Mouse (Mus musculus) cerebellum, adult 8-10 months (tissue): ENCODE results near the gene Eva1c.
A peak's percentile ranks its signal among the peaks of the same experiment; 100 is the strongest.

Experiments used
- DNase-seq: peaks from one replicate; pipeline ENCODE4 v3.0.0; 2022

Eva1c gene

DNA sequence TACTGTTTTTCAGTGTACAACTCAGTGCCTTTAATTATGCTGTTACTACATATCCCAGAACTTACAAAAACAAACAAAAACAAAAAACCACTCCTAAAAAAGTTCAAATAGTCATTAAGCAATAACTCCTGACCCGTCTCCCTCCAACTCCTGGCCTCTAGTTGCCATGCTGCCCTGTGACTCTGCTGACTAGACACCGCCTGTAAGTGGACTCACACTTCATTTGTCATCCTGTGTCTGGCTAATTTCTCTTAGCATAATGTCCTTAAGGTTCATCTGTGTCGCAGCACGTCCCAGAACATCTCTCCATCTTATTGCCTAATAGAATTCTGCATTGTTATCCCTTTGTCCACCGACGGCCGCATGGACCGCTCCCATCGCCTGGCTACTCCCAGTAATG is 979 bp downstream of the Eva1c start:
- no peak for DNase-seq

DNA sequence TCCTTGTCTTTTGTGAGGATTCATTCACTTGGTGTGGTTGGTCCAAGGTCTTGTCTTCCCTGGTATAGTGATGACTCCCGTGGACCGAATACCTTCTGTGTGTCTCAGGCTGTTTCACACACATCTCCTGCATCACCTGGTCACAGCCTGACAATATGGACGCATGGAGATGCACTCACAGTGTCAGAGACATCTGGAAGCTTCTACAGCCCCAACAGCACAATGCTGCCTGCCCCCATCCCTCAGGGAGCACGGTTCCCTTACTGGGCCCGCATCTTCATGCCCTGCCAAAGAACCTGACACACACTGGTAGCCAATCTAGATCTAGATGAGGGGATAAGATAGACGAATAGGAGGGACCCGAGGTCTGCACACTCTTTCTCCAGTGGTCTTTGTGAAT is 2.6 kb downstream of the Eva1c start:
- no peak for DNase-seq

DNA sequence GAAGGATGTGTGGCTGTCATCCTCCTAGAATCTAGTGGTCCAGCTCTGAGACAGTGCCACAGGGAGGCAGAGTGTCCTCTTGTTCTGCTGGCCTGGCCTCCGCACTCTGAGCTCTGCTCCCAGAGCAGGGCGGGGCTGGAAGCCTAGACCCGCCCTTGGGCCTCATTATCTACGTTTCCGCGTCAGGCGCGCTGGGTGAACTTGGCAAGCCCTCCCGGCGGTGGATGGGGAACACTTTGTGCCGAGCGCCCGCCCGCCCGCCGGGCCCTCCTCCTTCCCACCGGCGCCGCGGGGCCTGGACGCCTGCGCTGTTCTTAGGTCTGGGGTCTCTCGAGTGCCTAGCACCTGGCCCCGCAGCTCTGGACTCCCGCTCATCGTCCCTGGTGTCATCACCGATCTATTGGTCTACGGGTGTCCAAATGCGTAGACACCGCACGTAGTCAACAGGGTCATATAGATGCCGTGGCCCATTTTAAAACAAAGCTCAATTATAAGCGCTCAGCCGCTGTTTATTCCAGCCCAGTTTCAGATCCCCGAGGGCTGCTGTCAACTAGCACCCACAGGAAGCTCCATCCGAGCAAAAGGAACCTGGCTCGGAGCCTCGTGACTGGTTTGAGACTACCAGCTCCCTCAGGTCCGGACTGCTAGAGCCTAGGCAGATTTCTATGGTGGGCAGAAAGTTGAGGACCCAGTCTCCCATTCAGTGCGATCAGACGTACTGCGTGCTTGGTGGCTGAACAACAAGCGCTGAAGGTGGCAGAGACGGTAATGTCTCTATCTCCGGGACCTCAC is 3.6 kb downstream of the Eva1c start:
- DNase-seq: peak; percentile 88

DNA sequence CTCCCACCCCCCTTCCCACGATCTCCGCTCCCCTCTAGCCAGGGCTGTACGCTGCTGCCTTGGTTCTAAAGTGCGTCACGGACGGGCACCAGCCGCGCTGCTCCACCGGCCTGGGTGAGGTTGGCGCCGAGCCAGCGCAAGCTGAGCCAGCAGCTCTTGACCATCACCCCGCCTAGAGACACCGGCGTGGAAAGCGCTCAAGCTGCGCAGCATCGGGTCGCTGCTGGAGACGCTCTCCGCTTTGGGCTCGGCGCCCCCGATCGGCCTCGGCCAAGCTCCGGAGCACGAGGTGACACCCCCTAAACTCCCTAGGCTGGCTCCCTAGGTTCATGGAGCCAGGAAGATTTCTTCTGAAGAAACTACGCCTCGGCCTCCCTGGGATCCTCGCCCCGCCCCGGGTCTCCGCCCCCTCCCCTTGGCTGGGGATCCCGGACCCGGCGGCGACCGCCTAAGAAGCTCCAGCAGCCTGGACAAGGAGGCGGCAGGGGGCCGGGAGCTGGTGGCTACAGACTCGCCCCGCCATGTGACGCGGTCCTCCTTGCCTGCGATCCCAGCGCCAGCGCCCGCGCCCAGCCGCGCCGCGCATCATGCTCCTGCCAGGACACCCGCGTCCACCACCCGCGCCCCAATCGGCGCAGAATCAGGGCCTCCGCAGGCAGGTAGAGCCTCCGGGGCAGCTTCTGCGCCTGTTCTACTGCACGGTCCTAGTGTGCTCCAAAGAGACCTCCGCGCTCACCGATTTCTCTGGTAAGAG is 4.3 kb downstream of the Eva1c start:
- DNase-seq: peak; percentile 82

DNA sequence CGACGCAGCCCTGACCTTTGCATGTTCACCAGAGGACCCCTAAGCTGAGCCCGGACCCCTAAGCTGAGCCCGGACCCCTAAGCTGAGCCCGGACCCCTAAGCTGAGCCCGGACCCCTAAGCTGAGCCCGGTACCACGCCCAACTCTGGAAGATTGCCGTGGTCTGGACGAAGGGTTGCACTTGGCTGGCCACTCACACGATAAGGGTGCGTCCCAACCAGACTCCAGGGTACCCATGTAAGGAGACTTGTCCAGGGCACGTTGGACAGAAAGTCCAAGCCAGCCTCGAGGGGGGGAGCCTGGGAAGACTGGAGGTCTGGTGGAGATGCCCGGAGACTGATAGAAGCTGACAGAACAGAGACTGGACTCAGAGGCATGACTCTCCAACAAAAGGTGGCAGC is 5.2 kb downstream of the Eva1c start:
- peak; percentile 23 for DNase-seq

DNA sequence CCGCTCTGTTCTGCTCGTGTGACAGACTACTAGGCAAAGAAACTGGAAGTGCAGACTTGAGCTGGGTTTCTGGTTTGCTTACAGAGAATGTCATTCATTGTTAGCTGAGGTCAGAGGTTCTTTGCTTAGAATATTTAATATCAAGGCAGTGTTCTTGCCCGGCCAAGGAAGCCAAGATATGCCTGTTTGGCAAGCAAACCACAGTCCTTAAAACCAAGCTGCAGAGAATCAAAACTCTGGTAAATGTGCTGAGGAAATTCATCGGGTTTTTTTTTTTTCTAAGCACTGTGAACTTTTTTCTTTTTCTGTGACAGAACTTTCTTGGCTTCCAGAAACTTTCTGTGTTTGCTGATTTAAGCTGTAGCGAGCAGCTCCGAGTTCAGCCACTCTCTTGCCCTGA is 6.0 kb downstream of the Eva1c start:
- no peak for DNase-seq

DNA sequence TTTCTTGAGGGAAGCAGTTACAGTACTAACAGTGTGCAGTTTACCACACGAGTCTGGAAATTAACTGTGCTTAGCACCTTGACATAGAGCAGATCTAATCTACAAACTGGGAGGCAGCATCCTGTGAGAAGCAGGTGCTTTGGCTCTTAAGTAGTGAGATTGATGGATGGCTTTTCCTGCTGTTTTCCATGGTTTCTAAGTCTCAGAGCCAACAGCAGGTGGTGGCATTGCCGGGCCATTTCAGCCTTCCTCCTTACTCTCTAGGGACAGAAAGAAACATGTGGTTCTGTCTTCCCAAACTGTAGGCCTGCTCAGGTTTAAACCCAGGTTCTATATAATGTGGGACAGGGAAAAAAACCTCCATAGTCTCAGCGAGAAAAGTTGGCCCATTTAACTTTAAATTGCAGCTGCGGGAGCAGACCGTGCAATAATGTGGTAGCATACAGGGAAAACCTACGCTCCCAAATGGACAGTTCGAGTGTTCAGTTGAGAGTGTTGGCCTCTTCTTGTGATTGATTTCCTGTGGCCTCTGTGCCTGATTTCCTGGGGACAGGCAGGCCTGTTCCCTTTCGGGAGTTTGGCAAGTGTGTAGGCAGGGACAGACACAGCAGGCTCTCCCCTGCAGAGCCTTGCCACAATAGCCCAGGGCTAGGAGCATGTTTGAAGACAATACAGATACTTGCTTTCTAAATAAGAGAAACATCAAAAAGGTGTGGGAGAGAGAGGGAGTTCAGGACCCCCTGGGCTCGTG is 6.7 kb downstream of the Eva1c start:
- no peak for DNase-seq

DNA sequence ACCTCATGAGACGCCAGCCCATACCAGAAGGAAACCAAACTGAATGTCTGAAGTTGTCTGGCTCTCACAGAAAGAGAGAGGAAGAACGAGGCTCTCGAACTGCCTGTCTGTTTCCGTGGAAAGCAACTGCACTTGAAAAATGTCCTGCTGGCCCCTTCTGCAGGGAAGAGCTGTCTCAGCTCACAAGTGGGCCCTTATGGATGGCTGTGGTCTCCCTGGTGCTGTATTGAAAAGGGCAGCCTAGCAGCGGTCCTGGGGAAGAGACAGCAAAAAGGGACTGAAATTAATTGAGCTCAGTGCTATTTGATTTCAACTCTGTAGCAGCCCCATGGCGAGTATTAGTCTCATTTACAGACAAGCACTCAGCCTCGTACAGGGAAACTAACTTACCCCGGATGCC is 10.9 kb downstream of the Eva1c start:
- no peak for DNase-seq

DNA sequence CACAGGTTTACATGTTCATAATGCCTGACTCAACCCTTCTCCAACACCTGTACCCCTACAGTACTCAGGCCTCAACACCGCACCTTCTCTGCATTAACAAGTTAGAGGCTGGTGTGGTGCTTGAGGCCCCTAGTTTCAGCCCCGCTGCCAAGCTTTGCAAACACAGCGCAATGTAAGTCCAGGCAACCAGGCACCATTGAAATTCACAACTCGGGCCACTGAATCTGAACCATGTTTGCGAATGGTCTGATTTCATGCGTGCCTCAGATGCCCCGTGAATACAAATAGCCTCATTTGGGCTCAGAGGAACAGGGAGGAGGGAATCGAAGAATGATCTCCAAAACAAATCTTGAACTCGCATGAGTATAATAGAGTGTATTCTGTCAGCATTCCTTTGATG is 15.6 kb downstream of the Eva1c start:
- no peak for DNase-seq

DNA sequence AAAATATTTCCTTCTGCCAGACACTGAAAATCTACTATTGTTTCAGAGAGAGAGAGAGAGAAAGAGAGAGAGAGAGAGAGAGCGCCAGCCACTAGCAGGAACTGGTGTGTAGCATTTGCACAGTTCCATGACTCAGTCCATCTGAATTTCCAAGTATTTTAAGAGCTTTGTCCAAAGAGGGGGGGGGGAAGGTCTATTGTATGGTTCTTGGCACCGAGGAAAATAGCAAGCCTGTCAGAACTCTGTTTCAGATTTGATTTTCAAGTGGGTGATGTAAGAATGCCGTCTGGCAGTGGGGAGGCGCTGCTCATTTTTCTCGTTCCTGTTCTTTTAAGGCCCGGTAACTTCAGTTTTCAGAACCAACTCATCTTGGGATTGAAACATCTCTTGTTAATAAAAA is 18.5 kb downstream of the Eva1c start:
- no peak for DNase-seq

DNA sequence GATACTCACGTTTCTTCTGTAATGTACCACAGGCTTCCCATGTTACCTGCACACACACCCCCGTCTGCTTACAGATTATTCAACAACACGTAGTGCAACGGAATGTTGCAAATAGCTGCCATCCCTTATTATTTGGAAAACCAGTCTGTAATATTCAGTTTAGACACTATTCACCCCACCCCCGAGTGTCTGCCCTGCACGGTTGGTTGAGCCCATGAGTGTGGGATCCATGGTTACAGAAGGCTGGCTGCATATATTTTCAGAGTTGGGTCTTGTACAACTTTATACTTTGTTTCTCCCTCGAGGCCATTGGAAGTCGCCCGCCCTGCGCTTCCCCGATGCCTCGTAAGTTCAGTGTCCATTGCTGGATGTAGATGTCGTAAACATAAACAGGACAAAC is 19.1 kb downstream of the Eva1c start:
- no peak for DNase-seq

DNA sequence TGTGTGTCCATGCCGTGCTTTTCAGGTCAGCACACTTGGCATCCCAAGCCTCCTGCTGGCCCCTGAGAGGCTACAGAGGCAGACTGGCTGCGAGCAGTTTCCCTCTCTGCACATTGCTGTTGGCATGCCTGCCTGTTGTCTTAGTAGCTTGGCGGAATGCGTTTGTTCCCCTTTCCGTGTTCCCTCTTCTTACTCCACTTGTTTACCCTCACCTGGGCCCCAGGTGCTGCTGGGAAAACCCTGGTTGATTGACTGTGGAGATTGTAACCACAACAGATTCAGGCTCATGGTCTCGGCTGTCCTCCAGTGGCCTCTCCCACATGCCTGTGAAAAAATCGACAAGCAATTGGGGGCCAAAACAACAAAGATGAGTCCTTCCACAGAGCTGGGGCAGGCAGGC is 22.2 kb downstream of the Eva1c start:
- no peak for DNase-seq

DNA sequence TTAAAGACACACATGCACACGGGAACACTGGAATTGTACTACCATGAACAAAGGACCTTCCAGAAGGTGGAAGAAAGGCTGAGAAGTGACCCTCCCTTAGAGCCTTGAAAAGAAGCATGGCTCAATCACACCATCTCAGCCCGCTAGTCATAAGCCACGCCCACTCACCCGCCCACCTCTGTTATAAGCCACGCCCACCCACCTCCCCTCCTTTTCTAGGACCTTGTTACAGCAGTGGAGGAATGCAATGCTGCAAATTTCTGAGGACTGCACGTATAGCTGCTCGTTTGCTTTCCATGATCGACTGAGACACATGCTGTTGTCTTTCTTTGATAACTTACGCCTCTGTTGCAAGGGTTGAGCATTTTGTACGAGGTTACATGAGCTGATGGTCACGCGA is 22.7 kb downstream of the Eva1c start:
- DNase-seq: no peak

DNA sequence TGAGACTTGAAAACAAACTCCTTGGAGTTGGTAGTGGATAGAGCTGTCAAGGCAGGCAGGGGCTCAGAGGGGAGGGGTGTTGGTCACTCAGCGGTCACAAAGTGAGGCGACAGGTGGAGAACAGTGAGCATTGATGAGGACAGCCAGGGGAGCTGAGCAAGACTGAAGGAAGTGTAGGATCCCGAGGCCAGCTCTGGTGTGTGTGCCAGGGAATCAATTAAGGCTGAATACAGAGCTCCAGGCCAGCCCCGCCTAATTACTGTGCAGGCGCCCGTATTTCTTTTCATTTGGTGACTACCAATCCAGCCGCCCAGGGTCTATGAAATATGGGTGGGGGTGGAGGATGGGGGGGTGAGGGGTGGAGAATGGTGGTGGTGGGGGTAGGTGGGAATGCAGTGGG is 24.4 kb downstream of the Eva1c start:
- DNase-seq: no peak

DNA sequence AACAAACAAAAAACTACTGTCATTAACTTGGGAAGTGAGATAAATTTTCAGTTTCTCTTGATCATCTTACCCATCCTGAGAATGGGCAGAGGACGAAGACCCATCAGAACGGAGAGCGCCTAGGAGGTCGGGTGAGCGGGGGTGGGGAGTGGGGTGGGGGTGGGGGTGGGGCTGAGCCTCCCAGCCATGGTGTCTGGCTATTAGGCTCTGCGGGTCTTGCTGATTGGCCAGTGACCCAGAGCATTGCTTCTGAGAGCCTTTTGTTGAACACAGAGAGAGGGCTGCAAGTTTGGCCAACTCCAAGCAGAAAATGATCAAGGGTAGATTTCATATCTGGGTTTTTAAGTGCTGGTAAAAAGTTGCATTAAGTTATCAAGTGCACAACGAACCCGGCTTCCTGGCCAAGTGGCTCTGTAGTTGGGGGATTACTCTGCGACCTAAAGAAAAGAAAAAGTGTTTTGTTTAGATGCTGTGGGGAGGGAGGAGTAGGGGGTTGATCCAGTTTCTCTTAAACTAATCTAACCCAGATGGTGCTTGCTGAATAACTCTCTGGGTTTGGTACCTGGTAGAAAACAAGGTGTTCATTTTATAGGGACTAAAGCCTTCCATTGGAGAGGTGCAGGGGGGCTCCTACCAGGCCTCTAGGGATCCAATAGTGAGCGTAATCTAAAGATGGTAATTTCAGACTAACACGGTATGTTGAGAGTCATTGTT is 25.3 kb downstream of the Eva1c start:
- no peak for DNase-seq

DNA sequence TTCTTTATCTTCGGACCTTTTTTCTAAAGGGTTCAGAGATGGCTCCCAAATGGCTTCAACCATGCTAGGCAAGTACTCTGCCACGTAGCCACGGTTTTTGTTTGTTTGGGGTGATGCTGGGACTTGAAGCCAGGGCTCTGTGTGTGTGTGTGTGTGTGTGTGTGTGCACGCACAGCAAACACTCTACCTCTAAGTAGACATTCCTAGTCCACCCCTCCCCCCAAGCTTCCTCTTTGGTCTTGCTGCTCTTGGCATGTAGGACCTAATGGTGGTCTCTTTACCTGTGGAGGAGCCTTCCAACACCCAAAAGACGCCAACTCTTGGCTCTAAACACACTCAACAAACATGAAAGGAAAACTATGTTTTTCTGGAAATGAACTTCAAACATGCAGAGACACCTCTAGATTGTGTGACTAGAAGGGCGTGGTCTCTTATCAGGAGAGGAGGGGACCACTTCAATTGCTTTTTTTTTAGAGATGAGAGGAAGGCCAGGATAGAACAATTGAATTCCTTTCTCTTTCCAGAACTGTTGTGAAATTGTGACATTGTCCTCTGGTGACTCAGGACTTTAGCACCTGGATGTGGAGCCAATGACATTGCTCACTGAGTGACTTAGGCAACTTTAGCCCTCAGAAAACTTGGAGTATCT is 30.2 kb downstream of the Eva1c start:
- DNase-seq: no peak

DNA sequence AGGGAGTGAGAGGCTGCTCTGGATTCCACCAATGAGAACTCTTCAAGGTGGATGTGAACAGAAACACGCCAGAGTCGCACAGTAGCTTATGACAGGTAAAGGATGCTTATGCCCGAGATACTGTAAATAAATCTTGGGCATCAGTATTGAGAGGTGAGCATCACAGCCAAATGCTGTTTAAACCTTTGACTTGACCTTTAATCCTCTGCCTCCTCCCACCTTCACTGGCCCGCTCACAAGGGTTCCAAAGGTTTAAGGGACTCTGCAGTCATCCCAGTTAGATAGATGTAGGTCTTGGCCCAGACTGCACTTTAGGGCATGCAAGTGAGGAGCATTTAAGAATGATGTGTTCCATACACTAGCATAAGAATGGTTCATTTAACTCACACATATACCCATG is 31.7 kb downstream of the Eva1c start:
- no peak for DNase-seq

DNA sequence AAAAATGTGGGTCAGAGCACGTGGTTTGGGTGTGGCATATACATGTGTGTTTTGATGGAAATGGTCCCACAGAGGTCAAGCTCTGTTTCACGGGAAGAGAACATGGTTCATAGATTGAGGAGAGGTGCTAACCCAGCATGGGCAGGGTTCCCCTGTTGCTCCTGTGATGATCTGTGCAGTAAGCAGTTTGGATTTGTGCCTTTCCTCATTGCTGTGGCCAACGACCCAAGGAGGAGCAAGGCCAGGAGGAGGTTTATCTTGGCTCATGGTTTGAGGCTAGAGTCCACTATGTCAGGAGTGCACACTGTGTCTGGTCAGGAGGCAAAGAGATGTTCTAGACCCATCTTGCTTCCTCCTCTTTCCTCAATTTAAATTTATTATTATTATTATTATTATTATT is 36.5 kb downstream of the Eva1c start:
- no peak for DNase-seq

DNA sequence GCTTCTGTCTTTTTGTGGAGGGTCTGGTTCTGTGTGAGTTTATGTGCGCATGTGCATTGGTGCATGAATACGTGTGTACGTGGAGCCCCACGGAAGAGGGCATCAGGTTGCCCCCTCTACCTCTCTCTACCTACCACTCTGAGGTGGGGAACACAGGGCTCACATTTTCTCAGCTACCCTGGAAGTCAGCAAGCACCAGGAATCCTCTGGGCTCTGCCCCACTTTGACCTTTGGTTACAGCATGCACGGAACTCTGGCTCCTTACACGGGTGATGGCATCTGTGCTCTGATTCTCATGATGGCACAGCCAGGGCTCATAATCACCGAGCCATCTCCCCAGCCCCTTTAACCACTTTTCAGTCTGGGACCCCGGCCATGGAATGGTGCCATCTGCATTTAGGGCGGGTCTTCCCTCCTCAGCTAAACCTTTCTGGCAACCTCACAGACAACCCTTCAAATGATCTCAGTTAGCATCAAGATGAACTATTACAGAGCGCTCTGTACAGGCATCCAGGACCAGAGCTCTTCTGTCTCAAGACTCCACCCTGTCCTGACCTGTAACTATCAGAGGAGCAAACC is 37.0 kb downstream of the Eva1c start:
- DNase-seq: no peak

DNA sequence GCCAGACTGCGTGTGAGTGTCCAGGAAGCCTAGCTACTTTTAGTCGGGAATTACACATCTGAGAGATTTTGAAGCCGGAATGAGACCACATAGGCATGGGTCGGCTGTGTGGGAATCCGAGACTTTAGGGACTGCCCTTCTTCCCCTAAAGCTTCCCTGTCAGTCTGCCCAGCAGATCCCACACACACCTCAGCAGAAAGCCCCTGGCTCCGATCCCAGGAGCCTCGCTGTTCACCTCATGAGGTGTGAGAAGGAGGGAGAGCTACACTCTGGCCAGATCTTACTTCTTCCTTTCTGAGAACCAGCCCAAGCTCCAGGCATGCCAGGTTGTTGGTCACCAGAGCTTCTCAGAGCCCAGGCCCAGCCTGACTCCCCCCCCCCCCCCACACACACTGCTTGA is 38.2 kb downstream of the Eva1c start:
- peak; percentile 20 for DNase-seq

DNA sequence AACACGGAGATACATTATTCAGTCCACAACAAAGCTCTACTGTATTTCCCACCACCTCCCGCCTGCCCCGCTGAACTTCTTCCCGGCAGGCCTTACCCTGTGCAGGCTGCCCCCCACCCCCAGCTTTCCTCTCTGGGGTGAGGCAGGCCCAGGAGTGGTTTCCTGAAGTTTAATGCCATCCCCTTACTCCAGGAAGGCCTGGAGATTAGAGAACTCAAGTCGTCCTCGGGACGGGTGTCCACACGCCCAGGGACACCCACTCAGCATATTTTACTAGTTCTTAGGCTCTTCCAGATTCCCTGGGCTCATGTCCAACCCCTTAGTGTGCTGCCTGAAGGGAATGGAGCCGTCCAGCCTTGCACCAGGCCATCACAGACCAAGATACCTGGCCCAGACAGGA is 39.1 kb downstream of the Eva1c start:
- DNase-seq: no peak

DNA sequence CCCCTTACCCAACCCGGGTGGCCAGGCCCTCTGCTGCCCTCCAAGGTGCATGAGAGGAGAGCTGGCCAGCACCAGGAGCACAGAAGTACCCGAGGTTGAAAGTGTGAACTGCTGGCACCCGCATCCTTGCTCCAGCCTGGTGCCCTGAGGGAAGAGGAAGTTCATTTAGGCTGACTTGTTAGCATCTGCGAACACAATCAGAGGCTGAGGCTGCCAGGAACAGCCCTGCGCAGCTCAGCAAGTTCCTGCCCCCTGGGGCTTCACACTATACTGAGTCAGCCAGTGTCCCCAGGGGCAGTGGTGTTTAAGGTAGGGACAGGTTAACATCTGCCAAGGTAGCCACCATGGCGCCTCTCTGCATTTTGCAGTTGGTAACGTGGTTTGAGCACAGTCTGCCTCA is 41.6 kb downstream of the Eva1c start:
- no peak for DNase-seq
